Mouse (Mus musculus) CH12F3 (cell line): Measurements from ENCODE around the gene Gm20708.
"Not testable (repeated sequence)": the region's sequence is repeated elsewhere in the genome, so short reads cannot be mapped to it uniquely, and the experiment has no call there.

Experiments
- in situ Hi-C: fragments of 300-500 bp; cut with MboI; formaldehyde crosslinking; loops from 2 replicates; pipeline ENCODE4 v1.14.3; 2020; ENCODE audit warnings: low sequenced_read_pairs

Gm20708 gene

DNA sequence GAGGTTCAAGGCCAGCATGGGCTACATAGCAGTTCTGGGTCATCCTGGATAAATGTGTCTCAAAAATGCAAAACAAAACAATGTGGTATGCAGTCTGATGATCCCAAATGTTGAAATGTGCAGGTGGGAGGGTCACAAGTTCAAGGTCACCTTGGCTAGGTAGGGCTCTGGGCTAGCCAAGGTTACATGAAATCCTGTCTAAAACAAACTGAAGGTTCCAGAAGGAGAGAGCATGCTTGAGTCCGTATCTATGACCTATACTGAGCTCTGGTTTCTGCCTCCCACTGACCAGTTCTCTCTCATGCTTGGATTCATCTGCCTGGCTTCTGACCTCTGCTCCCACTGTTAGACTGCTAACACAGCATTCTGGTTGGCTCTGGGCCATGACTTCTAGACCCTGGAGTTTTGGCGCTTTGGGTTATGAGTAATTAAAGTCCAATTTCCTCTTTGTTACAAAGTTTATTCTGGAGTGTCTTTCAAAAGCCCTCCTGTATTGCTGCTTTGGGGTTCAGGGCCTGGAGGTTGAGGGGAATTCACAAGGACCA is 20.3 kb downstream of the Gm20708 start:
- in situ Hi-C loops = no loop called here

DNA sequence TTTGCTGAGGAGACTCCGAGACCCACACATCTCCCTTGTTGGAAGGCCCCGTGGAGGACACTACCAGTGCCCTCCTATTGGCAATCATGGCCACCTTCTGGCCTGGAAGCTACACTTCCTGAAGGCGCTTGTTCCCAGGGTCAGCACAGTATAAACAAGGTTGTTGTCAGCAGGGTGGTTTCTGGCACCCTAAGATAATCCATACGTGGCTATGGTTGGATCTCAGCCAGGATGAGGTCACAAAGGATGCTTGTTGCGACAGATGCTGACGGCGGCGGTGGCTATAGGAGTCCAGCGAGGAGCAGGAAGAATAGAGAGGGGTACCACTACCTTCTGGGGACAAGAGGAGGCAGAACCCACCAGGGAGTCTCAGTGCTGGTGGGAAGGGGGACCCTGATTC is 20.9 kb downstream of the Gm20708 start:
- in situ Hi-C loops = no loop called here

DNA sequence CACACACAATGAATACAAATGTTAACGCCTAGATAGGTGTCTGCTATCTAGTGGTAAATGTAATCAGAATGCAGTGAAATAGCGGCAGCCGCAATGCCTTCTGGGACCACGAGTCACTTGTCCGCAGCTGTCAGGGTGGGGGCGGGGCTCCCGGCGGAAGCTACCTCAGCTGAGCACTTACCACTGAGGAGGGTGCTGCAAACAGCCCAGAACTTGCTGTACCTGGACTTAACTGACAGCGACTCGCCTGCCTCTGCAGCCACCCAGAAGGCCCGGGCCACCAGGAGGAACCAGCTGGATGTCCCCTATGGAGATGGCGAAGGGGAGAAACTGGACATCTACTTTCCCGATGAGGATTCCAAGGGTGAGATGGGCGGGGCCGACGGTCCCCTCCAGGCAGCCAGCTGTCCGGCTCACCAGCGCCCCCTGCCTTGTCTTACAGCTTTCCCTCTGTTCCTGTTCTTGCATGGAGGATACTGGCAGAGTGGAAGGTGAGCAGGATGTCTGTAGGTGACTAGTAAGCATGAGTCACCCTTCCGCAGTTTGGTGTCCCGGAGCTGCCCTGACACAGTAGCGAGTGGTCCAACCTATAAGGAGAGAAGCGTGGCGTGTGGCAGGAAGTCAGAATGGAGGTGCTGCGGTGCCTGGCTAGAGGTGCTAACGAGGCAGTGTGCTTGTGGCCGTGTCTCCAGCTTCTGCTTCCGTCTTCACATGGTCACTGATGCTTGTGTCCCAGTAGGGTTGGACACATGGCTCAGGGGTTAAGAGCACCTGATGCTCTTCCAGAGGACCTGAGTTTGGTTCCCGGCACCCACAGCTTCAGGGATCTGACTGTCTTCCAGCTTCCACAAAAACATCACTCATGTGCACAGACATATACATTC is 22.9 kb downstream of the Gm20708 start:
- in situ Hi-C loops = no loop called here

DNA sequence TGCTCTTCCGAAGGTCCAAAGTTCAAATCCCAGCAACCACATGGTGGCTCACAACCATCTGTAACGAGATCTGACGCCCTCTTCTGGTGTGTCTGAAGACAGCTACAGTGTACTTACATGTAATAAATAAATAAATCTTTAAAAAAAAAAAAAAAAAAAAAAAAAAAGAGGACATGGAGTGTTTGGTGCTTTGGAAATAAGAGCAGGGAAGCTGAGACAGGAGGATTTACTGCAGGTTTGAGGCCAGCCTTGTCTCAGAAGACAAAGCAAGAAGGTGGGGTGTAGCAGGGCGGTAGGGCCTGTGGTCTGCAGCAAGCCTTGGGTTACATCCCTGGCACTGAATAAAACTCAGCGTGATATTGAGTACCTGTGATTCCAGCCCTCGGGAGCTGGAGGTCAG is 24.0 kb downstream of the Gm20708 start:
- in situ Hi-C loops = not testable (repeated sequence)

DNA sequence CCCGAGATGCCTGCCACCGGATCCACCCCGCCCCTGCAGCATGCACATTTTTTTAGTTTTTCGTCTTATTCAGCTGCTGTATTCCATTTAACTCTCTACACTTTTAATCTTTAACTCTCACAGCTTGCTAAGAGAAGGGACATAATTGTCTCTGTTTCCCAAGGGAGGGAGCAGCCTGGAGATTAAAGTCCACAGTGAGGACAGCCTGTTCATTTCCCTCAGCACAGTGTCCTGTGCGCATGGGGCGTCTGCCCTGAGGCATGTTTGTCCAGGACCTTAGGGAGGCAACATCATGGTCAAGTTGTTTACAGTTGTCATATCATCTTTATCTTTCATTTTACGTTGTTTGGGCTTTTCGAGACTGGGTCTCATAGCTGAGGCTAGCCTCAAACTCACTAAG is 24.6 kb downstream of the Gm20708 start:
- in situ Hi-C loops = no loop called here

DNA sequence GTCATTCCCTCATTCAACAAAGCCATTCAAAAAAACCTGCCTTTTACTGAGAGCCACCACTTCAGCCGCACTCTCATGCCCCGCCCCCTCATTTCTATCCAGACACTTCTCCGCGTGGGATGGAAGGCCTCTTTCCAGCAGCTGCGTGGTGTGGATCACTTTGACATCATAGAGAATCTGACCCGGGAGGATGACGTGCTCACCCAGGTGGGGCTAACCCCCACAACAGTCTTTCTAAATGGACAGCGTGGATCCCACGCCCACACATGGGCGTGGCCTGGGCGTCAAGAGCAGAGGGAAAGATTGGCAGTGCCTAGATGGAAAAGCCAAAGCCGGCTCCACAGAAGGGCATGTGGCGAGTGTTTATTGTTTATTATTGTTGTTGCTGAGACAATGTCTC is 26.8 kb downstream of the Gm20708 start:
- in situ Hi-C loops = no loop called here

DNA sequence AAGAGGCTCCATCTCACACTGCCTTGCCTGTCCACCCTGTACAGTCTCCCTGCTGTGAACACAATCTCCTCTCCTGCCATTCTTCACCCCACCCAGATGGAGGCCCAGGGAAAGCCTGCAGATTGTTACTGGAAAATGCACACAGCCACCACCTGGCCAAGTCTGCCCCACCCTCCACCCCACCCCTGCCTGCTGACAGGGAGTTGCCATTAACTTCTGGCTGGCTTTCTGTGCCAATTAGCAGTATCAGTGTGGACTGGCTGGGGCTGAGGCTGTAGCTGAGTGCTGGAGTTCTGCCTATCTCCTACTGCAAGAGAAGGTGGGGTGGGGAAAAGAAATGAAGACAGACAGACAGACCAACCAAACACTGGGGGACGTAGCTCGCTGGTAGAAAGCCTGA is 29.1 kb downstream of the Gm20708 start:
- in situ Hi-C loops = no loop called here

DNA sequence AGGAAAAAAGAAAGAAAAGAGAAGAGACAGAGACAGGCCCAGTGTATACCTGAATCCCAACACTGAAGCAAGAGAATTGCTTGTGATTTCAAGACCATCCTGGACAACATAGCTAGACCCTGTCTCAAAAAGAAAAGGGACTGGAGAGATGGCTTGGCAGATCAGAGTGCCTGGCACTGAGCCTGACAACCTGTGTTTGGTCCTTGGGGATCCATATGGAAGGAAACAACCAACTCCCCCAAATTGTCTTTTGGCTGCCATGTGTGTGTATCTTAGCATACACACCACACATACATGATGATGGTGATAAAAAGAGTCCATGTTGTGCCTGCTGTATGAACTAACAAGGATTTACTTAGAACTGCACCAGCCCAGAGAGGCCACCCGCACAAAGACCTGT is 29.6 kb downstream of the Gm20708 start:
- in situ Hi-C loops = no loop called here

DNA sequence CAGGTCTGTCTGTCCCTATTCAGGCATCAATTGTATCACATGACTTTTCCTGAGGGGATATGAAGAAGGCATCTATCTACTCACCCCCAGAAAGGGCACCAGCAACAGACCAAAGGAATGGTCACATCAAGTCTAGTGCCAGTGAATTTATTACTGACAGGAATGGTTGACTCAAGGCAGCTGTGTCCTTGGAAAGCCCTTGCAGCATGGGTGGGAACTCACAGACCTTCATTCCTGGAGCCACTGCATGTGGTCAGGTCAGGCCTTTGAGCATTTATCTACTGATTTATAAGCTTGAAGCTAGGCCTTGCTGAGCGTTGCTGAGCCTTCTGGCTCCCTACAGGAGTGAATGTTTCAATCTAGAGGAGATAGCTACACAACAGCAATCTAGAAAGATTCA is 31.4 kb downstream of the Gm20708 start:
- in situ Hi-C loops = no loop called here

DNA sequence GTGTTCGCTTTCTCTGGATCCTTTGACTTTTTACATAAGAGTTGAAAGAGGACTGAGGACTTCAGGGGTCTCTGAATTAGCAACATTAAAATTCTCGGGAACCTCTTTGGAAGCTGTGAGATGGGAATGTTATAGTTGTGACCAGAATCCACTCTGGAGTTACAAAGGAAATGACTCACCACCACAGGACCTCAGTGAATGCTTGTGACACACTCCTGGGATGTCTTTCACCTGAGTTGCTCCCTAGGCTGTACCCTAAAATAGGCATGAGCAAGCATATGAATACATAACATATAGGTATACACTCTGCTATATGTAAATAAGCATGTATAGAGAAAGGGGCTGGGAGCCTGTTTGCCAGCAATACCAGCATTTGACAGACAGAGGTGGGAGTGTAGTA is 34.0 kb downstream of the Gm20708 start:
- in situ Hi-C loops = no loop called here

DNA sequence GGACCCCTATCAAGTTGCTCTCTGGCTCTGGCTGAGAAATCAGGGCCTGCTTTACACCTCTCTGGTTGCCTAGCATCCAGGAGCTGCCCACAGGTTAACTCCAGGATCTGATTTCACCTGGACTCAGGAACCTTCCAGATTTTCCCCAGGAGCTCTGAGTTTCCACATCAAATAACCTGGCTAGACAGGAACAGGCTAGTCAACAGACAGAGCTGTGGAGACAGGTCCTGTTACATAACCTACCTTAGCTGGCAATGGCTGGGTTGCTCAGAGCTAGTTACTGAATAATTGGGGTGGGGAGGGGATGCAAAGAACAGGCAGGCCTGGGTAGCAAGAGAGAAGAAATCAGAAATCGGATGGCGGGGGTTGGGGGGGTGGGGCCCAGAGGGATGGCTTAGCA is 35.5 kb downstream of the Gm20708 start:
- in situ Hi-C loops = no loop called here

DNA sequence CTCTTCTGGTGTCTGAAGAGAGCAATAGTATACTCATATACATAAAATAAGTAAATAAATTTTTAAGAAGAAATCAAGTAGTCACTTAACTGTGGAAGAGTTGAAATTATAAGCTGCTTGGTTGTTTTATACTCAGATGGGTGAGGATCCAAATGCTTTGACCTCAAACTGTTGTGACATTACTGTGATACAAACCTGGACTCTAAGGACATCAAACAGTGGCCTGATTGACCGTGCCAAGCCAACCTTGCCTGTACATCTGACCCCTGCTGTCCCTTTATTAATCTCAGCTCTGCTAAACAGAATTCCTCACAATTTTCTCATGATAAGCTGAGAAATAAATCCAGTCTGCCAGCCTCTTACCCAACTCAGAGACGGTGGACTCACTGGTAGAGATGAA is 36.2 kb downstream of the Gm20708 start:
- in situ Hi-C loops = no loop called here

DNA sequence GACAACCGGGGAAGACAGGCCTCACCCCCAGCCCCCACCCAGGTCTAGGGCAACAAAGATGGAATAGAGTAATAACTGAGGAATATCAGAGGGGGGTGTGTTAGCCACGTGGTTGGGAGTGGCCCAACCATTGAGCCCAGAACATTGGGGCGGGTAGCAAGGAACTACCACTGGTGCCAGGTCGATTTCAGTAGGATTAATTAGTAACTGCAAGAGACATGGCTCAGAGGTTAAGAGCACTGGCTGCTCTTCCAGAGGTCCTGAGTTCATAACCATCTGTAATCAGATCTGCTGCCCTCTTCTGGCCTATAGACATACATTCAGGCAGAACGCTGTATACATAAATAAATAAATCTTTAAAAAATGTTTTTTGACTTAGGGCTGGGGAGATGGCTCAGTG is 37.2 kb downstream of the Gm20708 start:
- in situ Hi-C loops = no loop called here

DNA sequence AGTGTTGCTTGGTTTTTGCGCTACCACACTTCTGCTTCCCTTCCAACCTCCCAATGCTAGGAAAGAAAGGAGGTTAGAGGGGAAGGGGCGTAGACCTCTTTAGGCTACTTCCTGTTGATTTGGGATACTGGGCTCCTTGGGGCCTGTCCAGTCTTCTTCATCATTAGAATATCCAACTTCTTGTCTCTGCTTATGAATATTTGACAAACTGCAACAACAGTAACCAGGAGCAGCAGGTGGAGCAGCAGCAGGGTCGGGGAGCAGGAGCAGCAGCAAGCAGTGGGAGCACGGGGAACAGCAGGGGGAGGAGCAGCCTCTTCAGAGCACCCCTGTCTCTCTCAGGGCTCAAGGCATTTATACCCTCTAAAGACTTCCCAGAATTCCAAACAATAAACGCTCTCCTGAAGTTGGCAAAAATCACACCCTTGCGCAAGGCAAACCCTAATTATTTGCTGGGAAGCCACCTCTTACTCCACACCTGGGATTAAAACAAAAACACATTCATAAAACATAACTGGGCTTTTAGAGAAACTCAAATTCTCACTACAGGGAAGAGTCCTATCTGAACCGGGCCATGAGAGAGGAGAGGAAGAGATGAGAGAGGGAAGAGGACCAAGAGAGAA is 38.2 kb downstream of the Gm20708 start:
- in situ Hi-C loops = no loop called here

DNA sequence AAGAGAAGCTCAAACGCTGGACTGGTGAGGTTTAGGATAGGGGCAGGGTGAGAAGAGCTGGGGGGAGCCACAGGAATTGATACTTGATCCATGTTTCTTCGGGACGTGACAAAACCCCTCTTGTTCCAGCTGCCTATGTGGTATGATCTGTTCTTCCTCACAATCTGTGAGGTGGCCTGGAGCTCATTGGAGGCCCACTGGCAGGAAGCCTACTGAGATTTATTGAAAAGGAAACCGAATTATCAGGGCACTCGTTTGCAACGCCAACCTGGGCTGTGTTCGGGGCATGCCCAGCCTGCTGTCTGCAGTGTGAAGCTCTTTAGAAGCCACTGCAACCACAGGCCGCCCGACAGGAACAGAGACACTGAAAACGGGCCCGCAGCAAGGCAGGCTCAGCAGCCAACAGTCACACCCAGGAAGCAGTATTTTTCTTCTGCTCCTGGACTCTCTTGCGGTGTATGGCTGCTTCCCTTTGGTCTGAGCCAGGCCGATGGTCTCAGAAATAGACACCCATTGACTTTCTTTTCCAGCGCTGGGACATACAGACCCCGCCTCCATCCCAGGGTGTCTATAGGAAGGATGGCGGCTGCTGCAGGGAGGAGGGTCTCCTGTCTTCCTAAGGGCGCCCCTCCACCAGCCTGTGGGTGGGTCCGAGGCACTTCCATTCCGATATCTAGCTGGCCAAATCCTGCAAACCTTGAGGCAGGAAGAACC is 39.0 kb downstream of the Gm20708 start:
- in situ Hi-C loops = no loop called here

DNA sequence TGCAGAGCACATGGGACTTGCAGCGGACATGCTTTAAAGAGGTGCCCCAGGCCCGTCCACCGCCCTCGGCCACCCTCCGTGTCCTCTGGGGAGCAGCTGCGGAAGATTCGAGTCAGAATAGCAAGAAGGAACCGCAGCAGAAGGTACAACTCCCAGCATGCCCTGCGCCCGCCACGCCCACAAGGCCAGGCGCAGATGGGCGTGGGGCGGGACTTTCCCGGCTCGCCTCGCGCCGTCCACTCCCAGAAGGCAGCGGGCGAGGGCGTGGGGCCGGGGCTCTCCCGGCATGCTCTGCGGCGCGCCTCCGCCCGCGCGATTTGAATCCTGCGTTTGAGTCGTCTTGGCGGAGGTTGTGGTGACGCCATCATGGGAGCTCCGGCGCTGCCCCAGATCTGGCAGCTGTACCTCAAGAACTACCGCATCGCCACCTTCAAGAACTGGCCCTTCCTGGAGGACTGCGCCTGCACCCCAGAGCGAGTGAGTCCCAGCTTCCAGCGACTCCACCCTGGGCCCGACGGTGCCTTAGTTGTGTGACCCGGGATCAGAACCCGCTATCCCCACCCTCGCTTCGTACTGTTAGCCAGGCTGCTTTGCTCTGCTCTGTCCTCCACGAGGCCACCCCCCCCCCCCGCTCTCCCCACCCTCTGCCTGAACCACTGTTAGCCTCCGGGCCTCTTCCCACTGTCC is 39.7 kb downstream of the Gm20708 start, which contains the start of gene Birc5:
Gene Birc5 (plus strand): TSS at position 267 of the 687 bp plus-strand sequence.
- in situ Hi-C loops = no loop called here

DNA sequence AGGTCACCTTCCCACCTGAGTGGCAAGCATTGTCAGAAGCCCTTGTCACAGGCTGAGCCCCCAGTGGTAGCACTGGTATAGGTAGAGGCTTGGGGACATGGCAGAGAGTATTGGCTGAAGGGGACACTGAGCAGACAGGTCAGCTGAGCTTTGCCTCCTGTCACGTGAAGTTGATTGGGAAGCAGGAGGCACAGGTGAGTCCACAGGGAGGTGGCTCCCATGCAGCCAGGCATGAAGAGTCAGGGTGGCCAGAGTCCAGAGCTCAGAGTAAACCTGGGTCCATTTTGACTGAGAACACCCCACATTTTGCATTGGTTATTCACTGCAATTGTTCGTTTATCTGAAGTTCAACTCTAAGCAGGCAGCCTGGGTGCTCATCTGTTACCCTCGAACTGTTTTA is 43.4 kb downstream of the Gm20708 start:
- in situ Hi-C loops = loop anchor here (25.0 kb wide), 1 partner anchor 359 kb away; no protein-coding TSS in a partner anchor

DNA sequence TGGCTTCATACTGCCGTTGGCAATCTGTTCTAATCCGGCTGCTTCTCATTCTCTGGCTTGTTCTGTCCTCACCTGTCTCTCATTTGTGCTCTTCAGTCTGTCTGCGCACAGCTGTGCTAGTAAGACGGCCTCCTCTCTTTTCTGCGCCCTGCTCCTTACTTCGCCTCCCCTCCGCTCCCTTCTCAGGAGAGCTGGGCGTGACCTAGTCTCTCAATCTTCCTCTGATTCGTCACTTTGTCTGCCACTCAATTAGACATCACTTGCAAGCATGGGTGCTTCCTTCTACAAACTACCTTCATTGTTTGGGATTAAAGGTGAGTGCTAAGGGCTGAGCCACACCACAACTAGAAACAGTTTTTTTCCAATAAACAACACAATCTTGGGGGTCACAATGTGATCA is 44.8 kb downstream of the Gm20708 start:
- in situ Hi-C loops = loop anchor here (25.0 kb wide), 1 partner anchor 358 kb away; no protein-coding TSS in a partner anchor

DNA sequence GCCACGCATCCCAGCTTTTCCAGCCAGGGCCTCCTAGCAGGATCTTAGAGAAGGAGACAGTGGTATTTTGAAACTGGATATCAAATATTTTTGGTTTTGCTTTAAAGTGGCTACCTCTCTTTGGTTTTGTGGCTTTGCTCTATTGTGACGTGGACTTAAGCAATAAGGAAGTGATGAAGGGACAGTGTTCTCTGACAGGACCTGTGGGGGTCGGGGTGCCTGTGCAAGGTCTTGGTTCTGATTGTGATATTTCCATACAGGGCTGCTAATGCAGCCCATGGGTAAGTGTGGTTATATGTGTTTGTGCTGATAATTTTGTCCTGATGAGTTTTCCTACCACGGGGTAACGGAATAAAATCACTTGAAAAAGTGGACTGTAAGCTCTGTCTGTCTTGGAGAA is 45.9 kb downstream of the Gm20708 start:
- in situ Hi-C loops = loop anchor here (25.0 kb wide), 1 partner anchor 357 kb away; no protein-coding TSS in a partner anchor

DNA sequence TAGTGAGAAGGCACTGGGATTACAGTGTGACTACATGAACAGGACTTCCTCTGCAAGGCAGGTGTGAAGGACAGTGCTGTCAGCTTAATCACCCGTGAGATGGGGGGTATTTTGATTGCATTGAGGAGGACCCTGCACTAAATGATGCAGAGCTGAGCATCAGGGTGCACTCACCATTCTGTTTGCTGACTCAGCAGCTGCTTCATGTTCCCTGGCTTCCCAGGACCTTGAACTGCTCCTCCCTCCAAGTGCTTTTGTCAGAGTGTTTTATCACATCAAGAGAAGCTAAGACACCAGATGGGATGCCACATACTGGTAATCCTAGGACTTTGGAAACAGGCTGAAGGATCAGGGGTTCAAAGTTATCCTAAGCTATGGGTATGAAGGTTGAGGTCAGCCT is 46.5 kb downstream of the Gm20708 start:
- in situ Hi-C loops = loop anchor here (25.0 kb wide), 1 partner anchor 356 kb away; no protein-coding TSS in a partner anchor

DNA sequence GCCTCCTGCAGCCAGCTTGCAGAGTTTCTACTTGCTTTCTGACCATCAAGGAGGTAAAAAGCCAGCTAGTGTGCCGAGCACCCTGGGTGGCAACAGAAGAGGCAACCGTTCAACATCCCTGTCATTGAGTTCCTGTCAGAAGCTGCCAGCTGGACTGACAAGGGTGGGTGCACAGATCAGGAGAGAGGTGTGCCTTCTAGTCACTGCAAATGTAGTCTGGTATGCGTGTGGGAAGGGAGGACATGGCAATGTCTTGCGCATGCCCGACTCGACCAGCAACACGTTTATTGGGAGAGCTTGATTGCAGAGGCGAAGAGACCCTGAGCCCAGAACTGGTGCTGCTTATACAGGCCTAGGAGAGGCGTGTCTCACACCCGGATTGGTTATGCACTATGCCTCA is 48.0 kb downstream of the Gm20708 start:
- in situ Hi-C loops = loop anchor here (25.0 kb wide), 1 partner anchor 355 kb away; no protein-coding TSS in a partner anchor
